Mouse (Mus musculus) midbrain, embryonic 11.5 days (tissue): ENCODE results near the gene Fam173b. TPM values are rescaled to one million over a fixed set of nuclear protein-coding genes. Genes with fewer than 3 reads are reported as not detected.

Source experiments
- polyA plus RNA-seq: library from polyadenylated mRNA; unstranded; fragments of >200 nt; fragmentation: Nextera tagmentation; extraction: Ambion mirVana; gene quantifications from 2 replicates; pipeline ENCODE4 v1.2.1, GENCODE M21; 2014

Fam173b gene
- polyA plus RNA-seq, 1 experiment from 2014 or later: 14.0 TPM

Other genes starting within 250 kb of the Fam173b start
- 0.57 and 0.61 TPM in 2 replicates for gene Ankrd33b, start 234.1 kb upstream of the Fam173b start, polyA plus RNA-seq
- gene Ropn1l, start 148.1 kb upstream of the Fam173b start, polyA plus RNA-seq: 3.2 and 4.0 TPM in 2 replicates
- 53.9 and 55.9 TPM in 2 replicates for gene March6, start 70.8 kb upstream of the Fam173b start, polyA plus RNA-seq
- 1.5 and 1.6 TPM in 2 replicates for gene Cmbl, start 36.5 kb upstream of the Fam173b start, polyA plus RNA-seq
- 728 and 743 TPM in 2 replicates for gene Cct5, start within 50 bp of the Fam173b start, polyA plus RNA-seq